Mouse (Mus musculus) forebrain, embryonic 14.5 days (tissue): ENCODE measurements around the gene Tlx3. TPM values are rescaled to one million over a fixed set of nuclear protein-coding genes. Genes with fewer than 3 reads are reported as not detected.

Experiments used
- ATAC-seq: fragments of 200-750 bp; cut with Nextera tagmentation; 2 replicates; pipeline ENCODE4 v1.8.0; 2017; ENCODE audit warnings: mild to moderate bottlenecking, moderate library complexity
- DNase-seq: peaks from one replicate; pipeline ENCODE4 v3.0.0-alpha.2; 2015; ENCODE audit warnings: low spot score
- H3K27ac ChIP-seq: fragments of 300-500 bp; sonication (generic); 2 replicates; pipeline ENCODE4 v1.5.1; 2014; ENCODE audit warnings: low read depth, mild to moderate bottlenecking, control low read depth, low read length, moderate library complexity
- H3K27me3 ChIP-seq: fragments of 300-500 bp; sonication (generic); replicated peaks from 2 replicates; pipeline ENCODE4 v1.6.1; 2014; ENCODE audit warnings: low read length, control low read depth, mixed read lengths; ENCODE audit not compliant: control insufficient read depth, insufficient read depth
- H3K36me3 ChIP-seq: fragments of 300-500 bp; sonication (generic); 2 replicates; pipeline ENCODE4 v1.6.1; 2014; ENCODE audit warnings: low read length, control low read depth; ENCODE audit not compliant: control insufficient read depth, insufficient read depth
- H3K4me1 ChIP-seq: fragments of 300-500 bp; sonication (generic); 2 replicates; pipeline ENCODE4 v1.6.1; 2014; ENCODE audit warnings: antibody characterized with exemption, low read length, control low read depth; ENCODE audit not compliant: control insufficient read depth, insufficient read depth
- H3K4me2 ChIP-seq: fragments of 300-500 bp; sonication (generic); 2 replicates; pipeline ENCODE4 v1.6.1; 2014; ENCODE audit warnings: mild to moderate bottlenecking, control low read depth, low read length
- H3K4me3 ChIP-seq: fragments of 300-500 bp; sonication (generic); 2 replicates; pipeline ENCODE4 v1.5.1; 2014; ENCODE audit warnings: low read depth, low read length, control low read depth
- H3K9ac ChIP-seq: fragments of 300-500 bp; sonication (generic); 2 replicates; pipeline ENCODE4 v1.6.1; 2014; ENCODE audit warnings: mild to moderate bottlenecking, low read length, control low read depth, moderate library complexity
- H3K9me3 ChIP-seq: fragments of 300-500 bp; sonication (generic); replicated peaks from 2 replicates; pipeline ENCODE4 v1.6.1; 2016; ENCODE audit warnings: low read length, control low read depth, mixed read lengths; ENCODE audit not compliant: control insufficient read depth
- WGBS: fragments of 180-500 bp; shearing (Covaris S2); extraction: QIAGEN DNeasy Blood & Tissue Kit; methylation state at CpG from one replicate; pipeline ENCODE4 v1.1.7; 2014; 5-methylcytosine and 5-hydroxymethylcytosine counted together
- polyA plus RNA-seq: library from polyadenylated mRNA; unstranded; fragments of >200 nt; fragmentation: Nextera tagmentation; extraction: Ambion mirVana; gene quantifications from 2 replicates; pipeline ENCODE4 v1.2.1, GENCODE M21; 2014

The Tlx3 gene
- not detected in 2 replicates for polyA plus RNA-seq

- DNase-seq (peak; percentile 88), ATAC-seq (peak; percentile 67)
- under 1% methylated on average over 81 of the region's 81 CpGs for WGBS
- no peak within 1 kb of the TSS for H3K27ac ChIP-seq
- peaks cover 17% of the 10 kb centered on the region for H3K4me1 ChIP-seq
- H3K4me2 ChIP-seq, result peak within 1 kb of the TSS; percentile 52
- H3K36me3 ChIP-seq, result no peaks in the 10 kb centered on the region
- peak within 1 kb of the TSS; percentile 25; the same call in 1 of the 2 replicates for H3K9ac ChIP-seq
- H3K27me3 ChIP-seq, result peaks cover 80% of the 10 kb centered on the region
- no peaks in the 10 kb centered on the region for H3K9me3 ChIP-seq
- peak within 1 kb of the TSS; percentile 29 for H3K4me3 ChIP-seq
Measured at GRCm38 (mm10) chr11:33203383-33204328, at the start of gene Tlx3. TSS of gene Tlx3 (minus strand) at chr11:33203589.

- Histone ChIP-seq H3K27ac (no peak overlapping the region), H3K4me3 (no peak overlapping the region), H3K36me3 (no peaks in the 10 kb centered on the region), H3K27me3 (no peaks in the 10 kb centered on the region), H3K4me1 (no peaks in the 10 kb centered on the region), H3K9me3 (no peaks in the 10 kb centered on the region), H3K4me2 (no peak overlapping the region), H3K9ac (no peak overlapping the region)
- DNase-seq, result no peak
- no peak for ATAC-seq
- WGBS, result 81% methylated on average over 3 of the region's 3 CpGs
Measured at GRCm38 (mm10) chr11:33240295-33240694, 36.9 kb upstream of the Tlx3 start.

- WGBS, result 60% methylated on average over 3 of the region's 3 CpGs
Measured at GRCm38 (mm10) chr11:33234134-33234533, 30.7 kb upstream of the Tlx3 start.

GRCm38 (mm10) chr11:33232056-33232455, 28.7 kb upstream of the Tlx3 start:
- ATAC-seq (no peak), DNase-seq (no peak)
- H3K36me3 ChIP-seq, result no peaks in the 10 kb centered on the region
- WGBS, result 75% methylated on average over 5 of the region's 5 CpGs
- peaks cover 4% of the 10 kb centered on the region for H3K4me1 ChIP-seq
- H3K9me3 ChIP-seq, result no peaks in the 10 kb centered on the region
- no peak overlapping the region for H3K4me2 ChIP-seq
- no peak overlapping the region for H3K9ac ChIP-seq
- H3K27ac ChIP-seq, result no peak overlapping the region
- H3K27me3 ChIP-seq, result no peaks in the 10 kb centered on the region
- no peak overlapping the region for H3K4me3 ChIP-seq

More at GRCm38 (mm10) chr11:33234134-33234533, 30.7 kb upstream of the Tlx3 start:
- no peak overlapping the region for H3K27ac ChIP-seq
- peaks cover 4% of the 10 kb centered on the region for H3K4me1 ChIP-seq
- no peak overlapping the region for H3K4me2 ChIP-seq
- H3K4me3 ChIP-seq, result no peak overlapping the region
- DNase-seq (no peak), ATAC-seq (no peak)
- H3K9ac ChIP-seq, result no peak overlapping the region
- H3K36me3 ChIP-seq, result no peaks in the 10 kb centered on the region
- no peaks in the 10 kb centered on the region for H3K9me3 ChIP-seq
- H3K27me3 ChIP-seq, result no peaks in the 10 kb centered on the region

GRCm38 (mm10) chr11:33228186-33228585, 24.8 kb upstream of the Tlx3 start:
- Histone ChIP-seq H3K4me2 (no peak overlapping the region), H3K9ac (no peak overlapping the region), H3K27me3 (no peaks in the 10 kb centered on the region), H3K4me1 (no peaks in the 10 kb centered on the region), H3K4me3 (no peak overlapping the region), H3K27ac (no peak overlapping the region), H3K36me3 (no peaks in the 10 kb centered on the region), H3K9me3 (no peaks in the 10 kb centered on the region)
- ATAC-seq (no peak), DNase-seq (no peak)
- 98% methylated on average over 2 of the region's 2 CpGs for WGBS

GRCm38 (mm10) chr11:33226516-33226915, 23.1 kb upstream of the Tlx3 start:
- H3K9ac ChIP-seq, result no peak overlapping the region
- 87% methylated on average over 8 of the region's 8 CpGs for WGBS
- no peak overlapping the region for H3K4me3 ChIP-seq
- H3K4me2 ChIP-seq, result no peak overlapping the region
- H3K27ac ChIP-seq, result no peak overlapping the region
- DNase-seq (no peak), ATAC-seq (no peak)
- H3K27me3 ChIP-seq, result no peaks in the 10 kb centered on the region
- H3K9me3 ChIP-seq, result no peaks in the 10 kb centered on the region
- no peaks in the 10 kb centered on the region for H3K4me1 ChIP-seq
- no peaks in the 10 kb centered on the region for H3K36me3 ChIP-seq

- Histone ChIP-seq H3K4me1 (no peaks in the 10 kb centered on the region), H3K9ac (no peak overlapping the region), H3K36me3 (no peaks in the 10 kb centered on the region), H3K4me2 (no peak overlapping the region), H3K9me3 (no peaks in the 10 kb centered on the region), H3K4me3 (no peak overlapping the region), H3K27me3 (no peaks in the 10 kb centered on the region), H3K27ac (no peak overlapping the region)
- ATAC-seq (no peak), DNase-seq (no peak)
- 78% methylated on average over 11 of the region's 11 CpGs for WGBS
Measured at GRCm38 (mm10) chr11:33221566-33222365, 18.4 kb upstream of the Tlx3 start.

- 83% methylated on average over 7 of the region's 7 CpGs for WGBS
- ATAC-seq, result no peak
Measured at GRCm38 (mm10) chr11:33220763-33221162, 17.4 kb upstream of the Tlx3 start.

More at GRCm38 (mm10) chr11:33220763-33221162, 17.4 kb upstream of the Tlx3 start:
- H3K9me3 ChIP-seq, result no peaks in the 10 kb centered on the region
- H3K4me3 ChIP-seq, result no peak overlapping the region
- H3K4me1 ChIP-seq, result no peaks in the 10 kb centered on the region
- H3K27ac ChIP-seq, result no peak overlapping the region
- no peaks in the 10 kb centered on the region for H3K36me3 ChIP-seq
- H3K4me2 ChIP-seq, result no peak overlapping the region
- H3K9ac ChIP-seq, result no peak overlapping the region
- no peak for DNase-seq
- H3K27me3 ChIP-seq, result no peaks in the 10 kb centered on the region
